Mouse (Mus musculus): ENCODE measurements around the gene Mybpc3. TPM values are rescaled to one million over a fixed set of nuclear protein-coding genes. Genes with fewer than 3 reads are reported as not detected.

Mybpc3 gene
- polyA plus RNA-seq, 1 experiment from 2014 or later: 1.6 TPM

GRCm38 (mm10) chr2:91182016-91182404 lies 64.1 kb downstream of the Mybpc3 start:
- Histone ChIP-seq H3K27ac (replicated peaks; ENCODE audit: low read depth, low read length) (no peak overlapping the region), H3K36me3 (replicated peaks; ENCODE audit: control insufficient read depth, insufficient read depth, low read depth, low read length) (no peaks in the 10 kb centered on the region)
- no peak for ATAC-seq (replicated peaks; ENCODE audit: insufficient number of reproducible peaks, low FRiP score, low TSS enrichment, low read depth)

GRCm38 (mm10) chr2:91182405-91183147 lies 64.6 kb downstream of the Mybpc3 start:
- Histone ChIP-seq H3K9me3 (replicated peaks; ENCODE audit: control insufficient read depth, low read length) (no peaks in the 10 kb centered on the region), H3K4me1 (ENCODE audit: control insufficient read depth, insufficient read depth, low read length) (no peaks in the 10 kb centered on the region), H3K36me3 (replicated peaks; ENCODE audit: control insufficient read depth, insufficient read depth, low read depth, low read length) (no peaks in the 10 kb centered on the region), H3K9ac (replicated peaks; ENCODE audit: low read length) (peak overlapping the region; percentile 68), H3K27me3 (ENCODE audit: control insufficient read depth, insufficient read depth, low read length) (no peaks in the 10 kb centered on the region), H3K27ac (replicated peaks; ENCODE audit: low read depth, low read length) (peak overlapping the region; percentile 72), H3K4me2 (ENCODE audit: low read depth, low read length) (peak overlapping the region; percentile 78), H3K4me3 (ENCODE audit: low read depth, low read length) (peak overlapping the region; percentile 87)
- ATAC-seq (replicated peaks; ENCODE audit: insufficient number of reproducible peaks, low FRiP score, low TSS enrichment, low read depth) (peak; percentile 94), DNase-seq (ENCODE audit: low spot score) (peak; percentile 84)
- under 1% methylated on average over 67 of the region's 81 CpGs for WGBS

More at GRCm38 (mm10) chr2:91182016-91182404, 64.1 kb downstream of the Mybpc3 start:
- Histone ChIP-seq H3K4me2 (ENCODE audit: low read depth, low read length) (peak overlapping the region; percentile 78), H3K27me3 (ENCODE audit: control insufficient read depth, insufficient read depth, low read length) (no peaks in the 10 kb centered on the region), H3K9me3 (replicated peaks; ENCODE audit: control insufficient read depth, low read length) (no peaks in the 10 kb centered on the region), H3K4me3 (ENCODE audit: low read depth, low read length) (peak overlapping the region; percentile 87), H3K4me1 (ENCODE audit: control insufficient read depth, insufficient read depth, low read length) (no peaks in the 10 kb centered on the region), H3K9ac (replicated peaks; ENCODE audit: low read length) (peak overlapping the region; percentile 68)
- WGBS: 17% methylated on average over 8 of the region's 8 CpGs
- no peak for DNase-seq (ENCODE audit: low spot score)

- H3K4me1 ChIP-seq (ENCODE audit: control insufficient read depth, insufficient read depth, low read length): no peaks in the 10 kb centered on the region
- H3K4me3 ChIP-seq (ENCODE audit: low read depth, low read length): peak overlapping the region; percentile 87
- DNase-seq (ENCODE audit: low spot score) (peak; percentile 96), ATAC-seq (replicated peaks; ENCODE audit: insufficient number of reproducible peaks, low FRiP score, low TSS enrichment, low read depth) (peak; percentile 94)
- no peaks in the 10 kb centered on the region for H3K27me3 ChIP-seq (ENCODE audit: control insufficient read depth, insufficient read depth, low read length)
- no peaks in the 10 kb centered on the region for H3K9me3 ChIP-seq (replicated peaks; ENCODE audit: control insufficient read depth, low read length)
- H3K9ac ChIP-seq (replicated peaks; ENCODE audit: low read length): peak overlapping the region; percentile 68
- H3K4me2 ChIP-seq (ENCODE audit: low read depth, low read length): peak overlapping the region; percentile 78
- under 1% methylated on average over 9 of the region's 9 CpGs for WGBS
- H3K27ac ChIP-seq (replicated peaks; ENCODE audit: low read depth, low read length): peak overlapping the region; percentile 72
- H3K36me3 ChIP-seq (replicated peaks; ENCODE audit: control insufficient read depth, insufficient read depth, low read depth, low read length): no peaks in the 10 kb centered on the region
These were observed 65.2 kb downstream of the Mybpc3 start for GRCm38 (mm10) chr2:91183148-91183513.

GRCm38 (mm10) chr2:91183711-91184405 lies 65.9 kb downstream of the Mybpc3 start, which contains the start of gene Madd:
Gene Madd (minus strand): TSS chr2:91183837.
- Histone ChIP-seq H3K4me1 (ENCODE audit: control insufficient read depth, insufficient read depth, low read length) (no peaks in the 10 kb centered on the region), H3K9me3 (replicated peaks; ENCODE audit: control insufficient read depth, low read length) (no peaks in the 10 kb centered on the region), H3K4me3 (ENCODE audit: low read depth, low read length) (peak within 1 kb of the TSS; percentile 87), H3K27me3 (ENCODE audit: control insufficient read depth, insufficient read depth, low read length) (no peaks in the 10 kb centered on the region), H3K4me2 (ENCODE audit: low read depth, low read length) (peak within 1 kb of the TSS; percentile 78), H3K9ac (replicated peaks; ENCODE audit: low read length) (peak within 1 kb of the TSS; percentile 68), H3K36me3 (replicated peaks; ENCODE audit: control insufficient read depth, insufficient read depth, low read depth, low read length) (no peaks in the 10 kb centered on the region), H3K27ac (replicated peaks; ENCODE audit: low read depth, low read length) (peak within 1 kb of the TSS; percentile 72)
- WGBS: 67% methylated on average over 15 of the region's 15 CpGs
- no peak for ATAC-seq (replicated peaks; ENCODE audit: insufficient number of reproducible peaks, low FRiP score, low TSS enrichment, low read depth)
- DNase-seq (ENCODE audit: low spot score): no peak

Other genes starting within 250 kb of the Mybpc3 start
- 12.8 and 13.7 TPM in 2 replicates for gene C1qtnf4, start 232.3 kb upstream of the Mybpc3 start, polyA plus RNA-seq (2014; fragmentation: Nextera tagmentation; extraction: Ambion mirVana)
- 51.4 and 53.1 TPM in 2 replicates for gene Kbtbd4, start 213.4 kb upstream of the Mybpc3 start, polyA plus RNA-seq (2014; fragmentation: Nextera tagmentation; extraction: Ambion mirVana)
- gene Ndufs3, start 213.3 kb upstream of the Mybpc3 start, polyA plus RNA-seq (2014; fragmentation: Nextera tagmentation; extraction: Ambion mirVana): 227 and 230 TPM in 2 replicates
- 76.6 and 81.3 TPM in 2 replicates for gene Celf1, start 177.8 kb upstream of the Mybpc3 start, polyA plus RNA-seq (2014; fragmentation: Nextera tagmentation; extraction: Ambion mirVana)
- gene Rapsn, start 82.5 kb upstream of the Mybpc3 start, polyA plus RNA-seq (2014; fragmentation: Nextera tagmentation; extraction: Ambion mirVana): 3.5 and 4.5 TPM in 2 replicates
- gene Psmc3, start 64.1 kb upstream of the Mybpc3 start, polyA plus RNA-seq (2014; fragmentation: Nextera tagmentation; extraction: Ambion mirVana): 388 and 406 TPM in 2 replicates
- gene Slc39a13, start 47.7 kb upstream of the Mybpc3 start, polyA plus RNA-seq (2014; fragmentation: Nextera tagmentation; extraction: Ambion mirVana): 22.0 and 22.1 TPM in 2 replicates
- 3.0 and 3.6 TPM in 2 replicates for gene Spi1, start 35.8 kb upstream of the Mybpc3 start, polyA plus RNA-seq (2014; fragmentation: Nextera tagmentation; extraction: Ambion mirVana)
- gene Madd, start 65.7 kb downstream of the Mybpc3 start, polyA plus RNA-seq (2014; fragmentation: Nextera tagmentation; extraction: Ambion mirVana): 7.9 and 8.0 TPM in 2 replicates
- gene Nr1h3, start 84.7 kb downstream of the Mybpc3 start, polyA plus RNA-seq (2014; fragmentation: Nextera tagmentation; extraction: Ambion mirVana): 0.91 and 0.95 TPM in 2 replicates
- gene Acp2, start 84.7 kb downstream of the Mybpc3 start, polyA plus RNA-seq (2014; fragmentation: Nextera tagmentation; extraction: Ambion mirVana): 31.1 and 37.2 TPM in 2 replicates
- 11.4 and 12.6 TPM in 2 replicates for gene Ddb2, start 118.8 kb downstream of the Mybpc3 start, polyA plus RNA-seq (2014; fragmentation: Nextera tagmentation; extraction: Ambion mirVana)
- gene Pacsin3, start 137.8 kb downstream of the Mybpc3 start, polyA plus RNA-seq (2014; fragmentation: Nextera tagmentation; extraction: Ambion mirVana): 20.1 and 23.0 TPM in 2 replicates
- 82.9 and 83.6 TPM in 2 replicates for gene Arfgap2, start 146.8 kb downstream of the Mybpc3 start, polyA plus RNA-seq (2014; fragmentation: Nextera tagmentation; extraction: Ambion mirVana)

Data from embryonic facial prominence, embryonic 11.5 days (tissue).